Mouse (Mus musculus) natural killer cell, adult 2 months (primary cell): Measurements from ENCODE around the gene Cnnm4.

Source experiments
- DNase-seq, 2 experiments: peaks; one replicate each; pipeline ENCODE4 v3.0.0; 2022; ENCODE audit warnings: low spot score in 2 of 2

Cnnm4 gene

GRCm38 (mm10) chr1:36541844-36542243, 70.4 kb downstream of the Cnnm4 start:
- DNase-seq = no peak

GRCm38 (mm10) chr1:36542925-36543324, 71.5 kb downstream of the Cnnm4 start:
- no peak for DNase-seq

GRCm38 (mm10) chr1:36545382-36545781, 74.0 kb downstream of the Cnnm4 start:
- DNase-seq = no peak

GRCm38 (mm10) chr1:36545845-36546600, 74.6 kb downstream of the Cnnm4 start:
- DNase-seq = peak in 1 of 2 experiments; percentile 38

- DNase-seq = peak; percentile 95 to 96
Measured at GRCm38 (mm10) chr1:36546888-36547471, 75.6 kb downstream of the Cnnm4 start, which contains the start of gene Ankrd39. TSS of gene Ankrd39 (minus strand) at chr1:36547445.

GRCm38 (mm10) chr1:36547981-36548598, 76.7 kb downstream of the Cnnm4 start:
- DNase-seq = no peak

GRCm38 (mm10) chr1:36548771-36549170, 77.4 kb downstream of the Cnnm4 start:
- no peak for DNase-seq

- no peak for DNase-seq
Measured at GRCm38 (mm10) chr1:36549491-36549890, 78.1 kb downstream of the Cnnm4 start.

GRCm38 (mm10) chr1:36550075-36550863, 78.8 kb downstream of the Cnnm4 start:
- DNase-seq = no peak

- DNase-seq = no peak
Measured at GRCm38 (mm10) chr1:36551904-36552303, 80.5 kb downstream of the Cnnm4 start.

- no peak for DNase-seq
Measured at GRCm38 (mm10) chr1:36552506-36552905, 81.1 kb downstream of the Cnnm4 start.

- no peak for DNase-seq
Measured at GRCm38 (mm10) chr1:36554633-36555399, 83.4 kb downstream of the Cnnm4 start.

GRCm38 (mm10) chr1:36555798-36556395, 84.5 kb downstream of the Cnnm4 start:
- no peak for DNase-seq

- peak; percentile 75 to 79 for DNase-seq
Measured at GRCm38 (mm10) chr1:36556553-36557456, 85.4 kb downstream of the Cnnm4 start.

- peak; percentile 19 to 30 for DNase-seq
Measured at GRCm38 (mm10) chr1:36557457-36558011, 86.1 kb downstream of the Cnnm4 start.
